Mouse (Mus musculus) T-helper 1 cell (primary cell): ENCODE measurements around the gene Duox1.
"Not testable (repeated sequence)": the region's sequence is repeated elsewhere in the genome, so short reads cannot be mapped to it uniquely, and the experiment has no call there.

Source experiments
- in situ Hi-C: fragments of 300-600 bp; cut with MboI, MseI; formaldehyde crosslinking; loops from one replicate; pipeline ENCODE4 v1.15.1; 2025; ENCODE audit warnings: high pct_unique_total_duplicates

Gene Duox1

GRCm38 (mm10) chr2:122374666-122375331 is 59.3 kb downstream of the Duox1 start:
- in situ Hi-C loops = no loop called here

GRCm38 (mm10) chr2:122375391-122375991 is 60.0 kb downstream of the Duox1 start:
- in situ Hi-C loops = no loop called here

GRCm38 (mm10) chr2:122376041-122376561 is 60.6 kb downstream of the Duox1 start:
- in situ Hi-C loops = no loop called here

- in situ Hi-C loops = no loop called here
Observed at GRCm38 (mm10) chr2:122377215-122377674, 61.8 kb downstream of the Duox1 start.

GRCm38 (mm10) chr2:122377751-122378246 is 62.3 kb downstream of the Duox1 start:
- in situ Hi-C loops = no loop called here

GRCm38 (mm10) chr2:122378421-122379291 is 63.2 kb downstream of the Duox1 start:
- in situ Hi-C loops = no loop called here

GRCm38 (mm10) chr2:122379292-122379650 is 63.8 kb downstream of the Duox1 start:
- in situ Hi-C loops = no loop called here

- in situ Hi-C loops = loop anchor here (5.0 kb wide), 4 partner anchors 86 to 376 kb away; no protein-coding TSS in a partner anchor
Observed at GRCm38 (mm10) chr2:122380768-122381311, 65.4 kb downstream of the Duox1 start.

- in situ Hi-C loops = loop anchor here (5.0 kb wide), 4 partner anchors 86 to 376 kb away; no protein-coding TSS in a partner anchor
Observed at GRCm38 (mm10) chr2:122381329-122382103, 66.0 kb downstream of the Duox1 start.

GRCm38 (mm10) chr2:122382121-122382520 is 66.6 kb downstream of the Duox1 start:
- in situ Hi-C loops = loop anchor here (5.0 kb wide), 4 partner anchors 85 to 375 kb away; no protein-coding TSS in a partner anchor

GRCm38 (mm10) chr2:122385095-122385494 is 69.6 kb downstream of the Duox1 start:
- in situ Hi-C loops = no loop called here

- in situ Hi-C loops = not testable (repeated sequence)
Observed at GRCm38 (mm10) chr2:122387135-122387534, 71.7 kb downstream of the Duox1 start.

GRCm38 (mm10) chr2:122396150-122396549 is 80.7 kb downstream of the Duox1 start:
- in situ Hi-C loops = no loop called here
